Mouse (Mus musculus): ENCODE data around the gene Caskin1.
A peak's percentile ranks its signal among the peaks of the same experiment; 100 is the strongest.
"Not testable (repeated sequence)": the region's sequence is repeated elsewhere in the genome, so short reads cannot be mapped to it uniquely, and the experiment has no call there.

The Caskin1 gene

DNA sequence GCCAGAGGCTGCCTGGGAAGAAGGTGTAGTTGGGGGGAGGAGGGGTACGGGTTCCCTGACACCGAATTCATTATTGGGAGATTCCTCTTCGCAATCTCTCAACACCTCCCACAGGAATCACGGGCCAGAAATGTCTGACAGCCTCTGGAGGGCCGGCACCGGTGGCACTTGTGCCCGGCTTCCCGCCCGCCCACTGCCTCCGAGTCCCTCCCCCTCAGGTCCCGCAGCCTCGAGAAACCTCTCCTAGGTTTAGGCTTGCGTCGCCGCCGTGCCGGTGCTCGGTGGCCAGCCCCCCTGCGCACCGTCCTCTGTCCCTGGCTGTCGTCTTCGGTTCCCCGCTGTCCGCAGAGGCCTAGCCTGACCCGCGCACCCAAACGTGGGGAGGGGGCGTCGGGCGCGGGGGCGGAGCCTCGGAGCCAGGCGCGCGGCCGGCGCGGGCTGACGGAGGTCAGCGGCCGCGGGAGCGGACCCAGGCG lies at the start of gene Caskin1:
Gene Caskin1, plus strand, starts transcription at position 416 of the 476 bp plus-strand sequence.
- DNase-seq, result peak in 1 of 2 experiments; percentile 39

- DNase-seq, result no peak
These were observed 48.0 kb upstream of the Caskin1 start for GRCm38 (mm10) chr17:24440377-24440776.

DNA sequence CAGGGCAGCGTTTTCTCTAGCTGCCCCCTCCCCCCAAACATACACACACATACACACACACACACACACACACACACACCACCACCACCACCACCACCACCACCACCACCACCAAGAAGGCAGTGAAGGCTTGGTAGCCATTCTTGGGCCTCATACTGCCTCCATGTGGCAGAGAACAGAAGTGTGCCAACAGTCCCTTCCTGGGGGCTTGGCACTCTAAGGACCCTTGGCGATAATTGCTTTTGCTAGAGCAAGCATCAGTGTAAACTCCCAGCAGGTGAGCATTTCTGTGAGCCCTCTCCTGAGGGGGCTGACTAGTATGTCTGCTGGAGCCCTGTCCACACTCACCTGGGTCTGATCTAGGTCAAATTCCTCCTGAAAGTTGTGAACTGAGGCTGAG lies 47.3 kb upstream of the Caskin1 start:
- no peak for DNase-seq

GRCm38 (mm10) chr17:24442107-24442506 lies 46.3 kb upstream of the Caskin1 start:
- peak in 1 of 2 experiments; percentile 25 for DNase-seq

DNA sequence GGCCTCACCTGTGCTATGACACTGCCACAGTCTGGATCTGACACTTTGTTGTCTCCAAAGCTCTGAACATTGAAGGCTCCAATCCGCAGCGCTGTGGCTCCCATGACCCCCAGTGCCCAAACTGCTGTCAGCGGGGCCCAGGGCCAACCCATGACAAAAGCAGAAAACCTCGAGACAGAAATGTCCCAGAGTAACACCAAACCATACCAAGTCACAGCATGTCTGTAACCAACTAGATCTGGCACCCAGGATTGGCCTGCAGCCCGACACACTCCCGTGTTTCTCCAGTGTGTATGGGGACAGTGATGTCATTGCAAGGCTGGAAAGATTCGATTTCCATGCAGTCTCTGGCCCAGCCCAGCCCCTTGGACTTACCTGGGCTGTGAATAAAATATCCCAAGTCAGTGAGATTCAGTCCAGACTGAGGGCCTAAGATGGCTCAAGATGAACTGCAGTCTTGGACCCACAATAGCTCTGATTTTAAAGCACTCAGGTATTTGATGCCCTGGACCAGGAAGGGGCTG lies 45.7 kb upstream of the Caskin1 start, which contains the start of gene Dnase1l2:
Gene Dnase1l2, minus strand, starts transcription at position 474 of the 524 bp plus-strand sequence.
- no peak for DNase-seq

DNA sequence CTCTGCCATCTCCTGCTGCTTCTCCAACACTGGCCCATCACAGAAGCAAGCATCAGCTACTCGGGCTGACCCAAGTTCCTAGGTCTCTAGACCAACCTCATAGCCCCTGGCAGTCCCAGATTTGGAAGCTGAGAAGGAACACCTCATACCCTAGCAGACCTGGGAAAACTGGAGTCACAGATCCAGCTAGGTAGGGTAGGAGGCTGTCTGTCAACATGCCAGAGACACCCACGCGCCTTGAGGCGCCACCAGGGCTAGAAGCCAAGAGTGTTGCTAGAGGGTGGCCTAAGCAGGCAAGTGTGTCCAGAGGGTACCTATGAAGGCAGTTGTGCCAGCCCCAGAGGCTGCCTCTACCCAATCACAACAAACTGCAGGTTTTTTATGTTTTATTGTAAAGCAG lies 45.0 kb upstream of the Caskin1 start:
- DNase-seq, result no peak

DNA sequence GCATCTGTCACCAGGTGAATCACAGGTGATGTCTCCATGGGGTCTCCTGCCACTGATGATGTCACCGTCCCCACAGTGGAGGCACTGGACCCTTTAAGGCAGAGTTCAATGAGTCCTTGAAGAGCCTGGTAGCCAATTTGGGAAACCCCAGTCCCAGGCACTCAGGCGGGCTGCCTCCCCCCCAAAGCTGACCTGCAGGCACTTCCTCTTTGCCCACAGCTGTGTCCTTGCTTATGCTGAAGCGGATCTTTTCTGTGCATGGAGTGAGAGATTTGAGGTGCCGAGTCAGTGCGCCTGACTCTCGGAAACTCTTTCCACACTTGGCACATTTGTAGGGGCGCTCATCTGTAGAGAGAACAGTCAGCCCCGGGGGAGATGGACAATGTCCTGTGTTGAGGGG lies 41.8 kb upstream of the Caskin1 start:
- DNase-seq, result no peak

DNA sequence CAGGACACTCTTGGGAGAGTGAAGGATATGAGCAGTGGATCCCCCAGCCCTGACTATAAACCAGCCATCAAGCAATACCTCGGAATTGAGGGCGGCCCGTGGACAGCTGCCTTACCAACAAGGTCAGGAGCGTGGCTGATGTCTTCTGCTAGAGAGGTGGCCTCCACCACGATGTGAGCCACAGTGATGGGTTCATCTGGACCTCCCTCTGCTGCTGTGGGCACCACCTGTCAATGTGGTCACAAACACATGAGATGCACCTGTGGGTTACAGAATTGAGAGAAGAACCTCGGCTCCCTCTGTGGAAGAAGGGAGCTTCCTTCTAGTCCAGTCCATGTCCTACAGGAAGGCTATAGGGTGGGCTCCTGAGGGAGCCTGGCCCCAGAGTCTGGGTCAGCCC lies 38.9 kb upstream of the Caskin1 start:
- DNase-seq, result no peak

GRCm38 (mm10) chr17:24451220-24451619 lies 37.2 kb upstream of the Caskin1 start:
- DNase-seq, result no peak

DNA sequence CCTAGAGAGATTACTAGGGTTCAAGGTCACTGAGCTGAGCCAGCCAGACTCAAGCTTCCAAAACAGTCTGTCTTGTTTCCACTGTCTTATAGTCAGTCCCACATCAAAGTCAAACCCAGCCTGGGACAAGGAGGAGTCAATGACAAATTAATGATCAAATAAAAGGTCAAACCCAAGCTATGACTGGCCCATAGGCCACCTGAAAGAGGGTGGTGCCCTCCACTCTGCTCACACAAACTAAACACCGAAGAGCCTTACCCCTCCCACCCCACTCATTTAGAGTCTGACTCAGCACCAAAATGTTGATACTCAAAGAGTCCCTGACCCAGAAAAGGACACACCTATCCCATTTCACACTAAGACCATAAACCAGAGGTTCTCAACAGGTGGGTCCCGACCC lies 35.0 kb upstream of the Caskin1 start:
- no peak for DNase-seq

DNA sequence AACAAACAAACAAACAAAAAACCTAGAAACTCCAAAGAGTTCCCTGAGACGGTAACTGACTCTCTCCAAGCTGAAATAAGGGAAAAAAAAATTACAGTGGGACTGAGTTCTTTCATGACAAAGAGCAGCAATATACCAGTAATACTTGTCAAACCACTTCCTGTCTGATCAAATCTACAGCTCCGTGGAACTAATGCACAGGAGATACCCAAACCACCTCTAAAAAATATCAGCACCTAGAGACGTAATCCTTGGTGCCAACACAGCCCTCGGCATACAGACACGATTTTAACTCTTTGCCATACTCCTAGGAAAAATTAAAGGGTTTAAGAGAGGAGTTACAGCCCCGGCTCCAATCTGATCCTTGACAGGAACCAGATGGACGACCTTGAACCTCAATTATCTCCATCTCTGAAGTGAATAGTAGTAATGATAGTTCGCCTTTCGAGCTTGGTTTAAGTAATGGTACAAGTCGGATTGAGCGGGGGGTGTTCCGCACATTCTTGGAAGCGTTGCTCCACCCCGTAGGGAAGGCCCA lies 34.1 kb upstream of the Caskin1 start:
- DNase-seq, result no peak

DNA sequence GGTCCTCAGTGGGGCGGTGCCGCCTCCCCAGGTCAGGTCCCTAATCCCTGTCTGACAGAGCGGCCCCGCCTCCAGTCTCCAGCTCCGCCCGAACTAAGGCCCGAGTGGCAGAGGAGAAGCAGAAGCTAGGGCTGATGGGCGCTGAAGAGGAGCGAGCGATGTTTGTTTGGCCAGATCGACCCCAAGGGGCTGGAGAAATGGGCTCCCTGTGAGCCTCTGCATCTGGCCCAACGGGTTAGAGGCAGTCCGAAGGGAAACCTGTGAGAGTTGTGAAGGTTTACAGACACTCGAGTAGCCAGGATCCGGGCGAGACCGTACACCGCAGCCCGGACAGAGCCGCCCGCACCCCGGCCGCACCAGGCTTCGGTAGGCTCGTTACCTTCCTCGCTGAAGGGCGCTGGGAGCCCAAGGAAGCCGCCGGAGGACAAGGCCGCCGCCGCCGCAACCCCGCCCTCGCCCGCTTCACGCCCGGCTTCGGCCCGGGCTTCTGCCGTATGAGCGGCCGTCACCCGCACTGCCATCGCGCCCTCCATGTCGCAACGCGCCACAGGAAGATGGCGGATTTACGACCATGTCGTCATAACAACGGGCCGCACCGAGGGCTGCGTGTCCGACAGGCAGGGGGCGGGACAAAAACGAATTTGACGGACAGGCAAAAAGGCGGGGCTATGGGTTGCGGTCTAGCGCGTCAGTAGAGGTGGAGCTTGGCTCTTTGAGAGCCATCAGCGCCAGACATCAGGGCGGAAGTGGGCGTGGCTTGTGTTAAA lies 33.5 kb upstream of the Caskin1 start:
- peak; percentile 99 to 100 for DNase-seq

DNA sequence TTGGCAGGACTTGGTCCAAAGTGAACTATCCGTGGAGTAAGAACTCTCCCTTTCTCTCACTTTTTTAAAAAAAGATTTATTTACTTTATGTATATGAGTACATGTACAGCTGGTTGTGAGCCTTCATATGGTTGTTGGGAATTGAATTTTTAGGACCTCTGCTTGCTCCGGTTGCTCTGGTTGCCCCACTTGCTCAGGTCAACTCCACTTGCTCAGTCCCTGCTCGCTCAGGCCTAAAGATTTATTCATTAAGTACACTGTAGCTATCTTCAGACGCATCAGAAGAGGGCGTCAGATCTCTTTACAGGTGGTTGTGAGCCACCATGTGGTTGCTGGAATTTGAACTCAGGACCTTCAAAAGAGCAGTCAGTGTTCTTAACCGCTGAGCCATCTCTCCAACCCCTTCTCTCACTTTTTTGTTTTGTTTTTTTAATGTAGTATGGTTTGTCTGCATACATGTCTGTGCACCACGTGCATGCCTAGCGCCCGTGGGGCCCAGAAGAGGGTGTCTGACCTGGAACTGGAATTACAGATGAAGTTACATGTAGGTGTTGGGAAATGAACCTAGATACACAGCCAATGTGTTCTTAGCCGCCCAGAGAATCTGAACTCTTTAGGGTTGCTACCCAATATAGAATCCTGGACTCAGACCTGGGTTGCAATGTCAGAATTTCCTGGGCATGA lies 32.7 kb upstream of the Caskin1 start:
- DNase-seq, result not testable (repeated sequence)

GRCm38 (mm10) chr17:24461580-24461979 lies 26.8 kb upstream of the Caskin1 start:
- no peak for DNase-seq

GRCm38 (mm10) chr17:24462932-24463331 lies 25.5 kb upstream of the Caskin1 start:
- no peak for DNase-seq

GRCm38 (mm10) chr17:24463374-24464133 lies 24.8 kb upstream of the Caskin1 start:
- DNase-seq, result no peak

- DNase-seq, result no peak
These were observed 19.7 kb upstream of the Caskin1 start for GRCm38 (mm10) chr17:24468636-24469246.

- DNase-seq, result no peak
These were observed 19.0 kb upstream of the Caskin1 start for GRCm38 (mm10) chr17:24469336-24469909.

- DNase-seq, result peak; percentile 98 to 99
These were observed 18.3 kb upstream of the Caskin1 start, which contains the start of the genes E4f1 and Pgp for GRCm38 (mm10) chr17:24469910-24470602. TSS of gene E4f1 (minus strand) at chr17:24470313. TSS of gene Pgp (plus strand) at chr17:24470392.

DNA sequence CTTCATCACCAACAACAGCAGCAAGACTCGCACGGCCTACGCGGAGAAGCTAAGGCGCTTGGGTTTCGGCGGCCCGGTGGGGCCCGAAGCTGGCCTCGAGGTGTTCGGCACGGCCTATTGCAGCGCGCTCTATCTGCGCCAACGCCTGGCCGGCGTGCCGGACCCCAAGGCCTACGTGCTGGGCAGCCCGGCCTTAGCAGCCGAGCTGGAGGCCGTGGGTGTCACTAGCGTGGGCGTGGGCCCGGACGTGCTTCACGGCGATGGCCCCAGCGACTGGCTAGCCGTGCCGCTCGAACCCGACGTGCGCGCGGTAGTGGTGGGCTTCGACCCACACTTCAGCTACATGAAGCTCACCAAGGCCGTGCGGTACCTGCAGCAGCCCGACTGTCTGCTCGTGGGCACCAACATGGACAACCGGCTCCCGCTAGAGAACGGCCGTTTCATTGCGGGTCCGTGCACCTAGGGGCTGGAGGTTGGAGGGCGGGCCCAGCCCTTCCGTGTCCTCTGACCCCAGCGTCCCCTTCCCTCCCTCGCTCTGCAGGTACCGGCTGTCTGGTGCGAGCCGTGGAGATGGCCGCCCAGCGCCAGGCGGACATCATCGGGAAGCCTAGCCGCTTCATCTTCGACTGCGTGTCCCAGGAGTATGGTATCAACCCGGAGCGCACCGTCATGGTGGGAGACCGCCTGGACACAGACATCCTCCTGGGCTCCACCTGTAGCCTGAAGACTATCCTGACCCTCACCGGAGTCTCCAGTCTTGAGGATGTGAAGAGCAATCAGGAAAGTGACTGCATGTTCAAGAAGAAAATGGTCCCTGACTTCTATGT lies 17.5 kb upstream of the Caskin1 start:
- DNase-seq, result peak in 1 of 2 experiments; percentile 29
